Mouse (Mus musculus): ENCODE data around the gene Pars2.

DNA sequence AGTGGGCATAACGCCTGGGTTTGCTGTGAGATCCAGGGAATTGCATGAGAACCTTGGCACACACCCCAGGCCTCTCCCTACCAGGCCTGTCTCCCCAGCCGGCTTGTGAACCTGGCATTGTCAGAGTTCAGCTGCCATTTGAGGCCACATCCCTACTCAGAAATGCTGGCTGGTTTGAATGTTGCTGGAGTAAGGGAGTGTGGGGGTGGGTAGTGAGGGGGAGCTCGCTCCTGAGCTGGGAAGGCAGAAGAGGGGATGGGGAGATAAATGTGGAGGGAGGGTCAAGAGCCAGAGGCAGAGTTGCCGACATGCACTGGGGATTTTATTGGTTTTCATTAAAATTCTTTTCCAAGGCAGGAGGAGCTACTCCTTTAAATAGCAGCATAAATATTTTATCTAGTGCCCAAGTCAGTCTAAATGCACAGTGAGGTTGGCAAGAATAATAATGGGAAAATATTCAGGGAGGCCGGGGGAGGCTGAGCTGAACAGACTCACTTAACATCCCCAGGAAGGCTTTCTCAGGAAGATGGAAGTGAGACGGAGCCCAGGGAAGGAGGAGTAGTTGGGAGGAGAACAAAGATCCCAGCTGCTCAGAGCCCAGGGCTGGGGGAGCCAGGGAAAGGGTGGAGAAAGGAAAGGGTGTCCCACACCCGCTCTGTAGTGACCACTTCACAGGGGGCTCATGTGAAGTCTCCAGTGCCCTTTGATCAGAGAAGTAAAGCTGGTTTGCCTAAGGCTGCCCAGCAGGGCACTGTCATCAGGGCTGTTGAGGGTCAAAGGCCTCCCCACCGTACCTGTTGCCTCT lies 17.4 kb upstream of the Pars2 start:
- TF ChIP-seq CTCF (IDR thresholded peaks at IDR 0.05): no peak
- TF ChIP-seq POLR2A (IDR thresholded peaks at IDR 0.05; ENCODE audit: insufficient read depth, low read depth, low read length): no peak
- no peak for TF ChIP-seq EP300 (IDR thresholded peaks at IDR 0.05; ENCODE audit: insufficient read depth, low read depth, low read length)
